Mouse (Mus musculus): ENCODE measurements around the gene Tmtc4. TPM values are rescaled to one million over a fixed set of nuclear protein-coding genes. Genes with fewer than 3 reads are reported as not detected.
A peak's percentile ranks its signal among the peaks of the same experiment; 100 is the strongest.

Gene Tmtc4
- polyA plus RNA-seq, 1 experiment from 2014 or later = 57.2 TPM

DNA sequence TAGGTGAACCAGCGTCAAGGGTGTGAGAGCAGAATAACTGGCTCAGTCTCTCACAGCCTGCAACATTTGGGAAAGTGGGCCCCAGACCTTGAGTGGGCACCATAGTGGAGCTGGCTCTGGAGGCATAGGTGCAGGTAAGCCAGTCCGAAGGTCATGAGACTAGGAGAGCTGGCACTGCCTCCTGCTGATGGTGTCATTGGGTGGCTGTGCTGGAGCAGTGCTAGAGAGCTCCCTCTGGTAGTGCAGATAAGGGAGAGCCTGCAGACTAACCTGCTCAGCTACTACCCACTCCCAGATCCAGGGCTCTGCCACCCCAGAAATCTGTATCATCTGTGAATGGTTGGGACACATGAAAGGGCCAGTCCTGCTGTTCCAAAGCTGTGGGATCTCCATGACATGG lies 10.1 kb upstream of the Tmtc4 start:
- no peaks in the 10 kb centered on the region for H3K36me3 ChIP-seq
- no peak overlapping the region for H3K9ac ChIP-seq (replicated peaks)
- no peaks in the 10 kb centered on the region for H3K4me1 ChIP-seq
- no peaks in the 10 kb centered on the region; the same call in 1 of the 2 replicates for H3K27me3 ChIP-seq (replicated peaks)
- H3K4me3 ChIP-seq (replicated peaks) = no peak overlapping the region
- no peak overlapping the region for H3K4me2 ChIP-seq
- no peaks in the 10 kb centered on the region for H3K9me3 ChIP-seq (replicated peaks)
- no peak overlapping the region for H3K27ac ChIP-seq (replicated peaks)
- ATAC-seq (ENCODE audit: low FRiP score) = no peak
- WGBS = 94% methylated on average over 2 of the region's 2 CpGs

- Histone ChIP-seq H3K9me3 (replicated peaks) (no peaks in the 10 kb centered on the region), H3K4me2 (no peak overlapping the region), H3K4me1 (no peaks in the 10 kb centered on the region), H3K4me3 (replicated peaks) (no peak overlapping the region), H3K27ac (replicated peaks) (no peak overlapping the region), H3K36me3 (no peaks in the 10 kb centered on the region), H3K27me3 (replicated peaks) (no peaks in the 10 kb centered on the region; the same call in 1 of the 2 replicates), H3K9ac (replicated peaks) (no peak overlapping the region)
- WGBS = 70% methylated on average over 6 of the region's 6 CpGs
- no peak for ATAC-seq (ENCODE audit: low FRiP score)
Measured at GRCm38 (mm10) chr14:122992937-122993336, 9.1 kb upstream of the Tmtc4 start.

GRCm38 (mm10) chr14:122990521-122991052 lies 6.8 kb upstream of the Tmtc4 start:
- WGBS = 77% methylated on average over 4 of the region's 4 CpGs
- no peak overlapping the region for H3K4me2 ChIP-seq
- no peaks in the 10 kb centered on the region for H3K4me1 ChIP-seq
- no peaks in the 10 kb centered on the region; the same call in 1 of the 2 replicates for H3K27me3 ChIP-seq (replicated peaks)
- H3K36me3 ChIP-seq = no peaks in the 10 kb centered on the region
- no peak overlapping the region for H3K9ac ChIP-seq (replicated peaks)
- ATAC-seq (ENCODE audit: low FRiP score) = no peak
- H3K4me3 ChIP-seq (replicated peaks) = no peak overlapping the region
- no peak overlapping the region for H3K27ac ChIP-seq (replicated peaks)
- H3K9me3 ChIP-seq (replicated peaks) = no peaks in the 10 kb centered on the region

DNA sequence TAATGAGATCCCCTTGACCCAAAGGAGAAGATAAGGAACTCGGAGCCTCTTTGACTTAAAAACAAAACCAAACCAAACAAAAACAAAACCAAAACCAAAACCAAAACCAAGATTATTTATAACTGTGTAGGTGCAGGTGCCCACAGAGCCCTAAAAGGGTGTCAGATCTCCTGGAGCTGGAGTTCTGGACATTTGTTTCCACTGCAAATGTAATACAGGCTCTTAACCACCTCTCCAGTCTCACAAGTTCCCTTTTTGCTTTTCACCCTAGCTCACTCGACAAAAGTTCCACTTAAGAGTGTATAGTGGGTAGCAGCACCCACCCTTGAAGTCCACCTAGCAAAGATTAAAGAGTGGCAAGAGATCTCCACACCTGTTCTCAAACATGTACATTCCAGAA lies 2.6 kb upstream of the Tmtc4 start:
- no peak overlapping the region for H3K4me3 ChIP-seq (replicated peaks)
- H3K27me3 ChIP-seq (replicated peaks) = no peaks in the 10 kb centered on the region
- peaks cover 21% of the 10 kb centered on the region for H3K4me1 ChIP-seq
- H3K9ac ChIP-seq (replicated peaks) = no peak overlapping the region
- H3K4me2 ChIP-seq = no peak overlapping the region
- WGBS = 79% methylated on average over 2 of the region's 2 CpGs
- H3K27ac ChIP-seq (replicated peaks) = no peak overlapping the region
- H3K36me3 ChIP-seq = no peaks in the 10 kb centered on the region
- ATAC-seq (ENCODE audit: low FRiP score) = no peak
- no peaks in the 10 kb centered on the region for H3K9me3 ChIP-seq (replicated peaks)

DNA sequence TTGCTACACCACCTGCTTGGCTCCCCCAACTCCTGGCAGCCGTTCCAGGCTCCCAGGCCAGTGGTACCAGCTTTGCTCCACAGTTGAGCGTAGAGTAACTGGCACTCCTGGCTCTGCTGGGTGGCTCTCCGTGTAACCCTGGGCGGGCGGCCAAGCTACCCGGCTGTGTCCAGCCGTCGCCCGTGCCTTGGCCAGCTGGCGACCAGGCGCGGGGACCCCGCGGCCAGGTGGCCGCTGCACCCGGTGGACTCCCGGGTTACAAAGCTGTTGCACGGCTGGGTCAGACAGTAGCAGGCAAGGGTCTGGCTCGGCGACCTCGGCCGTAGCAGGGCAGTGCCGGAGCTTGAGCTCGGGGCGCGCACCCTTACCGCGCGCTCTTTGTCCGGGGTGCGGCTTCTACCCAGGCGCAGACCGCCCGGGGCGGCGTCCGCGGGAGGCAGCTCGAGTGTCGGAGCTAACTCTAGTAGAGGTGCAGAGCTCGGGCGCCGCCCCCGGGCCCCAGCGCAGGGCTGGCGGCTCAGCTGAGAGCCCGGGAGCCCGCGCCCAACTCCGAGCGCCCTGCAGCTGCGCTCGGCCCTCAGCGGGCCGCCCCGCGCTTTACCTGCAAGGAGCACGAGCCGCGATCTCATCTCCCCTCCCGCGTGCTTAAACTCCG lies 1.1 kb downstream of the Tmtc4 start:
- H3K4me3 ChIP-seq (replicated peaks) = peak overlapping the region; percentile 82
- peak overlapping the region; percentile 78 for H3K9ac ChIP-seq (replicated peaks)
- H3K36me3 ChIP-seq = no peaks in the 10 kb centered on the region
- H3K27ac ChIP-seq (replicated peaks) = peak overlapping the region; percentile 94
- H3K4me2 ChIP-seq = peak overlapping the region; percentile 75
- H3K4me1 ChIP-seq = peaks cover 32% of the 10 kb centered on the region
- H3K9me3 ChIP-seq (replicated peaks) = no peaks in the 10 kb centered on the region
- no peaks in the 10 kb centered on the region for H3K27me3 ChIP-seq (replicated peaks)
- ATAC-seq (ENCODE audit: low FRiP score) = peak; percentile 81
- 0% methylated on average over 60 of the region's 63 CpGs for WGBS

DNA sequence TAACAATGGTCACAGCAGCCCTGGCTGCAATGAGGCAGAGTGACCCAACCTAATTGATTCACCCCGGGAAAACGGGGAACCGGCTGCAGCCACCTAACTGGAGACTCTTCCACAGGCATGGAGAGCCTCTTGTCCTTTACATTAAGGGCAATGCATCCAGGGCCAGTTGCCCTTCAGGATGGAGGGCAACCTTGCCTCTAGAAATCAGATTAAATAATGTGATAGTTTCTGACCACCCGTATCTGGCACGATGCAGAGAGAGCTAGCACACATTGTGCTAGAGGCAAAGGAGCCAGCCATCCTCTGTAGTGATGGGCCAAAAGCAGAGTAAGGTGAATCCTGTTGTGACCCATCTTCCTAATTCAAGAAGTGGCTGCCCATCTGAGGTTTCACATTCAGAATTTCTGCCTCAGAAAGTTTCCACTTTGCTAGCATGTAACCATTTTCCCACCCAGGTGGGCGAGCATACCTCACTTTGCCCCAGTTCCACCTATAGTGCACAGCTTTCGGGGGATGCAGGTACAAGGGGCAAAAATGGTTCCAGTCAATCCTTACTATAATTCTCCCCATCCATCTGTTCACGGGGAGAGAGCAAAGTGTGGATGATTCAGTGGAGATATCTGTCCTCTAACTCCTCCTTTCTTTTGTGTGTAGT lies 1.9 kb downstream of the Tmtc4 start:
- WGBS = 29% methylated on average over 8 of the region's 8 CpGs
- Histone ChIP-seq H3K27me3 (replicated peaks) (no peaks in the 10 kb centered on the region), H3K4me3 (replicated peaks) (peak overlapping the region; percentile 82), H3K9ac (replicated peaks) (peak overlapping the region; percentile 78), H3K4me1 (peaks cover 32% of the 10 kb centered on the region), H3K36me3 (no peaks in the 10 kb centered on the region), H3K27ac (replicated peaks) (peak overlapping the region; percentile 94), H3K4me2 (peak overlapping the region; percentile 75), H3K9me3 (replicated peaks) (no peaks in the 10 kb centered on the region)
- ATAC-seq (ENCODE audit: low FRiP score) = no peak

- WGBS = 83% methylated on average over 3 of the region's 3 CpGs
- Histone ChIP-seq H3K4me2 (no peak overlapping the region), H3K9me3 (replicated peaks) (no peaks in the 10 kb centered on the region), H3K9ac (replicated peaks) (no peak overlapping the region), H3K4me1 (peaks cover 36% of the 10 kb centered on the region), H3K4me3 (replicated peaks) (no peak overlapping the region), H3K36me3 (no peaks in the 10 kb centered on the region), H3K27me3 (replicated peaks) (no peaks in the 10 kb centered on the region), H3K27ac (replicated peaks) (no peak overlapping the region)
- ATAC-seq (ENCODE audit: low FRiP score) = no peak
Measured at GRCm38 (mm10) chr14:122978871-122979270, 5.0 kb downstream of the Tmtc4 start.

DNA sequence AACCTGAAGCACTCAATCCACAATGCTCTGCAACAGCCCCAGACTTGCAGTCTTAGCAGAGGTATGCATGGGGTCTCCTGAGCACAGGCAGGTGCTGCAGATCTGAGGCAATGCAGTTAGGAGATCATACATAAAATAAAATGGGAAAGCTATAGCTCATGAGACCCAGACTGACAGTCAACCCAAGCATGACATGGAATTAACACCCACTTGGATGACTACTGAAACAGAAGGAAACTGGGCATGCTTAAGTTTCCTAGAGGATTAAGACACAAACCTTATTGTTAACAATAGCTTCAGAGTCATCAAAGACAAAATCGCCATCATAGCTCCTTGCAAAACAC lies 6.1 kb downstream of the Tmtc4 start:
- H3K4me2 ChIP-seq = no peak overlapping the region
- 100% methylated on average over 1 of the region's 1 CpGs for WGBS
- H3K9me3 ChIP-seq (replicated peaks) = no peaks in the 10 kb centered on the region
- no peak overlapping the region for H3K27ac ChIP-seq (replicated peaks)
- no peak overlapping the region for H3K9ac ChIP-seq (replicated peaks)
- no peak overlapping the region for H3K4me3 ChIP-seq (replicated peaks)
- no peaks in the 10 kb centered on the region for H3K36me3 ChIP-seq
- H3K27me3 ChIP-seq (replicated peaks) = no peaks in the 10 kb centered on the region
- peaks cover 33% of the 10 kb centered on the region for H3K4me1 ChIP-seq
- ATAC-seq (ENCODE audit: low FRiP score) = no peak

GRCm38 (mm10) chr14:122977056-122977796 lies 6.6 kb downstream of the Tmtc4 start:
- Histone ChIP-seq H3K9me3 (replicated peaks) (no peaks in the 10 kb centered on the region), H3K36me3 (0 out of 2 replicates have a peak, but pooled peaks cover 5% of the 10 kb centered on the region), H3K27me3 (replicated peaks) (no peaks in the 10 kb centered on the region), H3K4me1 (peaks cover 29% of the 10 kb centered on the region), H3K27ac (replicated peaks) (no peak overlapping the region), H3K4me3 (replicated peaks) (no peak overlapping the region), H3K4me2 (no peak overlapping the region), H3K9ac (replicated peaks) (no peak overlapping the region)
- ATAC-seq (ENCODE audit: low FRiP score) = no peak
- 80% methylated on average over 9 of the region's 9 CpGs for WGBS

DNA sequence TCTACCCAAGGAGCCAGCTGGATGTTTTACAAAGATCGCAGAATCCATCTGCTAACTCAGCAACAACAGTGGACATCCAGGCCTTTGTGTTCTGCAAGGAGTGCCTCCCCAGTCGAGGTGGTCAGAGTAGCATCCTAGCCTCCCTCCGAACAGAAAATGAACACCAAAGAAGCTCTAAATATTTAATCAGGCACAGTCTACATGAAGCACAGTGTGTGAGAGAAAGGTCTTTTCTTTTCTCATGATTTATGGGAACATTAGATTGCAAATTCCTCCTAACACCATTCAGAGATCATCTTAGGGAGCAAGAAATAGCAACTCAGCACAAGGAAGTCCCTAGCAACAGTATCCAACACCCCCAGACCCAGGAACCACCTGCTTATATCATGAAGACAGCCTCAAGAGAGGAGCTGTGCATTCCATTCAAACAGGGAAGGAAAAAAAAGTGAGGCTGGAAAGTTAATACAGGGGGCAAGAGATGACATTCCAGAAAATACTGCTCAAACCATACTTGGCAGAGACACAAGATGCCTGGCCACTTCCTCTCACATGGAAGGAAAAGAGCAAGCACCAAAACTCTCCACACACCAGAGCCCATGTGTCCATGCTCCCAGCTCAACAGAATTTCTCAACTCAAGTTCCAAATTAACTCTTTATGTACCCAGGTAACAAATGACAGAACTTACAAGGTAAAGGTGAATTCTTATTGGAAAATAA lies 8.8 kb downstream of the Tmtc4 start:
- no peak overlapping the region for H3K9ac ChIP-seq (replicated peaks)
- no peaks in the 10 kb centered on the region for H3K27me3 ChIP-seq (replicated peaks)
- H3K4me1 ChIP-seq = peaks cover 11% of the 10 kb centered on the region
- peak; percentile 28 for ATAC-seq (ENCODE audit: low FRiP score)
- WGBS = 18% methylated on average over 3 of the region's 3 CpGs
- H3K4me2 ChIP-seq = no peak overlapping the region
- peaks cover 17% of the 10 kb centered on the region; the same call in 1 of the 2 replicates for H3K36me3 ChIP-seq
- no peak overlapping the region for H3K4me3 ChIP-seq (replicated peaks)
- no peaks in the 10 kb centered on the region for H3K9me3 ChIP-seq (replicated peaks)
- peak overlapping the region; percentile 28; the same call in 1 of the 2 replicates for H3K27ac ChIP-seq (replicated peaks)

- peaks cover 20% of the 10 kb centered on the region for H3K36me3 ChIP-seq
- peaks cover 11% of the 10 kb centered on the region for H3K4me1 ChIP-seq
- H3K4me3 ChIP-seq (replicated peaks) = no peak overlapping the region
- no peak overlapping the region for H3K4me2 ChIP-seq
- ATAC-seq (ENCODE audit: low FRiP score) = no peak
- WGBS = 96% methylated on average over 2 of the region's 2 CpGs
- H3K27me3 ChIP-seq (replicated peaks) = no peaks in the 10 kb centered on the region
- no peak overlapping the region for H3K27ac ChIP-seq (replicated peaks)
- no peaks in the 10 kb centered on the region for H3K9me3 ChIP-seq (replicated peaks)
- no peak overlapping the region for H3K9ac ChIP-seq (replicated peaks)
Measured at GRCm38 (mm10) chr14:122973091-122973490, 10.7 kb downstream of the Tmtc4 start.

Measured in neural tube, embryonic 15.5 days (tissue).